Mouse (Mus musculus): ENCODE results near the gene Taf8. TPM values are rescaled to one million over a fixed set of nuclear protein-coding genes. Genes with fewer than 3 reads are reported as not detected.

The Taf8 gene
- polyA plus RNA-seq, 1 experiment from 2014 or later, result 21.5 TPM

DNA sequence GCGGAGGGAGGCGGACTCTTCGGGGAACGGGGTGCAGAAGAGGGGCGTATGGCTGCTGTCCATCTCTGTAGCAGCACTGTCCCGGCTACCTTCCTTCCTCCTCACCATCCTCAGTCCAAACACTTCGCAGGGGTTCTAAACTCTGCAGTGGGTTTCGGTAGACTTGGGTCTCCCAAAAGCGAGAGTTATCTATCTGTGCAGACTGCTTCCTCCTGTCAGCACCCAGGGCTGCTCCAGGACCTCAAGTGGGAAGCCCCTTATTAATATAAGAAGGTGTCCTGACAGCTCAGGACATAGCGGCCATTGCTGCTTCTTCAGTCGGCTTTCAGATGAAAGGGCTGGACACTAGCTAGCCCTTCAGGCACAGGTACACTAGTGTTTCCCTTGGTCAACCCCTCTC is 37.1 kb downstream of the Taf8 start:
- DNase-seq (ENCODE audit: low spot score), result no peak
- Histone ChIP-seq H3K9ac (ENCODE audit: low read length) (no peak overlapping the region), H3K4me3 (ENCODE audit: low read depth, low read length) (no peak overlapping the region), H3K27me3 (replicated peaks; ENCODE audit: control insufficient read depth, insufficient read depth, low read length) (peaks cover 17% of the 10 kb centered on the region), H3K4me2 (ENCODE audit: low read length) (no peak overlapping the region), H3K4me1 (replicated peaks; ENCODE audit: control insufficient read depth, insufficient read depth, low read length) (peaks cover 19% of the 10 kb centered on the region), H3K27ac (ENCODE audit: low read depth) (no peak overlapping the region), H3K9me3 (ENCODE audit: control insufficient read depth, low read length) (no peaks in the 10 kb centered on the region), H3K36me3 (ENCODE audit: control insufficient read depth, insufficient read depth, low read length) (no peaks in the 10 kb centered on the region)
- ATAC-seq (replicated peaks; ENCODE audit: low FRiP score, low TSS enrichment, low read depth), result no peak
- WGBS, result 72% methylated on average over 11 of the region's 11 CpGs

DNA sequence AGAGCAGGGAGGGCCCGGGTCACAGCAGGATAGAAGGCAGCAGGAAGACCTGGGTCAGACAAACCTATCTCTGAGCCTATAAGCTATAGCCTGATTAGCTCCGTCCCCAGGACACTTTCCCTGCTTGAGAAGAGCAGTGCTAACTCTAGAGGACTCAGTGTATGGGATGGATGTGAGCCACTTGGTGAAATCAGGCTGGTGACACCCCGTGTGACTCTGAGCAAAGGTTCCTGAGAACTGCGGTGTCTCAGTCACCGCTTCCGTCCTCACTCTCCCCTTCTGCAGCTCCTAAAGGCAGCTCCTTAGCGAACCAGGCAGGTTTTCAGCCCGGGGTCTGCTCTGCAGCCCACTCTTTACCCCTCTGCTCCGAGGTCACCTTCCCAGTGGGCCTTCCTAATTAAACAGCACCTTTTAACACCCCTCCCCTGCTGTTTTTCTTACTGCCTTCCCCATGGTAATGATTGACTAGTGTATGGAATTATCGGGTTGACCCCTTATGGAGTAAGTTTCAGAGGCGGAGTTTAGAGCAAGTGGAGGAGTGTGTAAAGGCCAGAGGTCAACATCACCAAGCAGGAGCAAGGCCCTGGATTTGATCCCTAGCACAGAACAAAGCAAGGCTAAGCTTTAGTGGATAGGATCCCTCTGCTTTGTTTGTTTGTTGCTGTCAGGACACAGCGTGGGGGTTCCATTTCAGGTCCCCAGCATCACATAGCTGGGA is 37.7 kb downstream of the Taf8 start:
- DNase-seq (ENCODE audit: low spot score) (no peak), ATAC-seq (replicated peaks; ENCODE audit: low FRiP score, low TSS enrichment, low read depth) (no peak)
- Histone ChIP-seq H3K9ac (ENCODE audit: low read length) (no peak overlapping the region), H3K27me3 (replicated peaks; ENCODE audit: control insufficient read depth, insufficient read depth, low read length) (peaks cover 17% of the 10 kb centered on the region), H3K4me3 (ENCODE audit: low read depth, low read length) (no peak overlapping the region), H3K4me2 (ENCODE audit: low read length) (no peak overlapping the region), H3K9me3 (ENCODE audit: control insufficient read depth, low read length) (no peaks in the 10 kb centered on the region), H3K4me1 (replicated peaks; ENCODE audit: control insufficient read depth, insufficient read depth, low read length) (peaks cover 18% of the 10 kb centered on the region), H3K36me3 (ENCODE audit: control insufficient read depth, insufficient read depth, low read length) (no peaks in the 10 kb centered on the region), H3K27ac (ENCODE audit: low read depth) (0 out of 2 replicates have a peak overlapping the region, but pooled peaks have one; percentile 9)
- WGBS, result 45% methylated on average over 12 of the region's 12 CpGs

DNA sequence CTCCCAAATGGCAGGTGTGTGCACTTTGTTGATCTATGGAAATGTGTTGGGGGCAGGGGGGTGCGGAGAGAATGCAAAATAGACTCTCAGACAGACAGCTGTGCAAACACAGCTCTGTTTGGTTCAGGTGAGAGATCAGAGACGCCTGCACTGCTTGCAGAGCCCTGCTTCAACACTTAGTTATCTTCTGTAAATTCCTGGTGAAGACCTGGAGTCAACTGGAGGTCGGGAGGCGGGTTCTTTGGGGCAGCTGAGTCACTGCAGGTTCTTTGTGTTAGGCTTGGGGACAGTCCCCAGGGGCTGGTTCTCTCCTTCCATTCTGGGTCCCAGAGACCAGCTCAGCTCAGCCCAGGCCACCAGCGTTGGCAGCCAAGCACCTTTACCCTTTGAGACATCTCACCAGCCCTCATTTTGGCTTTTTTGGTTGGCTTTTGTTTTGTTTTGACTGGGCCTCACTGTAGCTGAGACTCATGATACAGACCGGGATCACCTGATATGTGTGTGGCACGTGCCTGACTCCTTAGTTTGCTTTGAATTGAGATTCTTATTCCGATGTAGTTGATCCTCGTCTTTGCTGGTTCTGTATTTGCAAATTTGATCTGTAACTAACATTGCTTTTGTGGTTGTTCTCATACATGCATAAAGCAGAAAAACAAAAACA is 39.2 kb downstream of the Taf8 start:
- Histone ChIP-seq H3K27ac (ENCODE audit: low read depth) (0 out of 2 replicates have a peak overlapping the region, but pooled peaks have one; percentile 19), H3K4me1 (replicated peaks; ENCODE audit: control insufficient read depth, insufficient read depth, low read length) (peaks cover 12% of the 10 kb centered on the region), H3K9ac (ENCODE audit: low read length) (no peak overlapping the region), H3K9me3 (ENCODE audit: control insufficient read depth, low read length) (no peaks in the 10 kb centered on the region), H3K4me2 (ENCODE audit: low read length) (no peak overlapping the region), H3K27me3 (replicated peaks; ENCODE audit: control insufficient read depth, insufficient read depth, low read length) (peaks cover 7% of the 10 kb centered on the region), H3K36me3 (ENCODE audit: control insufficient read depth, insufficient read depth, low read length) (no peaks in the 10 kb centered on the region), H3K4me3 (ENCODE audit: low read depth, low read length) (no peak overlapping the region)
- DNase-seq (ENCODE audit: low spot score), result no peak
- peak; percentile 53 for ATAC-seq (replicated peaks; ENCODE audit: low FRiP score, low TSS enrichment, low read depth)
- 42% methylated on average over 9 of the region's 9 CpGs for WGBS

DNA sequence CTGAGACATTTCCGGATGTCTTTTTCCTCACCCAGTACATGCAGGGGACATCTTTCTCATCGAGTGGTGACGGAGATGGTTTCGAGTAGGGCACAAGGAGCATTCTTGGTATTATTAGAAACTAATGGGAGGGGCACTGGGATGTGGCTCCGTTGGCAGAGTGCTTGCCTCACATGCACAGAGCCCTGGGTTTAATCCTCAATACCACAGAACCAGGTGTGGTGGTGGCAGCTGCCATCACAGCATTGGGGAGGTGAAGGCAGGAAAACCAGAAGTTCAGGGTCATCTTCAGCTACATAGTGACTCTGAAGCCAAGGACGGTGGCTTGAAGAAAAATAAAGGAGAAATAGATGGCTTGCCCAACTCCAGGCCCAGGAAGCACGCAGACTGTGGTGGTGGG is 39.9 kb downstream of the Taf8 start:
- no peak overlapping the region for H3K27ac ChIP-seq (ENCODE audit: low read depth)
- ATAC-seq (replicated peaks; ENCODE audit: low FRiP score, low TSS enrichment, low read depth) (no peak), DNase-seq (ENCODE audit: low spot score) (no peak)
- no peak overlapping the region for H3K4me2 ChIP-seq (ENCODE audit: low read length)
- no peak overlapping the region for H3K9ac ChIP-seq (ENCODE audit: low read length)
- H3K36me3 ChIP-seq (ENCODE audit: control insufficient read depth, insufficient read depth, low read length), result no peaks in the 10 kb centered on the region
- H3K27me3 ChIP-seq (replicated peaks; ENCODE audit: control insufficient read depth, insufficient read depth, low read length), result peaks cover under 1% of the 10 kb centered on the region; the same call in 1 of the 2 replicates
- no peaks in the 10 kb centered on the region for H3K9me3 ChIP-seq (ENCODE audit: control insufficient read depth, low read length)
- H3K4me1 ChIP-seq (replicated peaks; ENCODE audit: control insufficient read depth, insufficient read depth, low read length), result 0 out of 2 replicates have a peak, but pooled peaks cover 11% of the 10 kb centered on the region
- H3K4me3 ChIP-seq (ENCODE audit: low read depth, low read length), result no peak overlapping the region
- 72% methylated on average over 7 of the region's 7 CpGs for WGBS

DNA sequence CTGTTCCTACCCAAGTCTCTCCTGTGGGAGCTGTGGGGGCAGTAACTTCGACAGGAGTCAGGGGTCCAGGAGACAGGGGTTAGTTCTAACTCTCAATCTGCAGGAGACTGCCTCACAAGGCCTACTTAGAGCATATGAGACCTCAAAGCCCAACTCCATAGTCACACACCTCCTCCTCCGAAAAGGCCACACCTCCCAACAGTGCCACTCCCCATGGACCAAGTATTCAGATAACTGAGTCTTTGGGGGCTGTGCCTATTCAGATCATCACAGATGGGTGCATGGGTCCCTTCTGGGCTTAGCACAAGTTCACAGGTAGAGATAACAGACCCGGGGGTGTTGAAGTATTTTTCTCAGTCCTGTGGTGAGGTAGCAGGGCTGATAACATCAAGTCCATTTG is 40.4 kb downstream of the Taf8 start:
- DNase-seq (ENCODE audit: low spot score) (no peak), ATAC-seq (replicated peaks; ENCODE audit: low FRiP score, low TSS enrichment, low read depth) (no peak)
- H3K4me3 ChIP-seq (ENCODE audit: low read depth, low read length), result no peak overlapping the region
- H3K9ac ChIP-seq (ENCODE audit: low read length), result no peak overlapping the region
- H3K36me3 ChIP-seq (ENCODE audit: control insufficient read depth, insufficient read depth, low read length), result no peaks in the 10 kb centered on the region
- H3K27ac ChIP-seq (ENCODE audit: low read depth), result no peak overlapping the region
- H3K4me1 ChIP-seq (replicated peaks; ENCODE audit: control insufficient read depth, insufficient read depth, low read length), result 0 out of 2 replicates have a peak, but pooled peaks cover 11% of the 10 kb centered on the region
- no peak overlapping the region for H3K4me2 ChIP-seq (ENCODE audit: low read length)
- no peaks in the 10 kb centered on the region for H3K27me3 ChIP-seq (replicated peaks; ENCODE audit: control insufficient read depth, insufficient read depth, low read length)
- H3K9me3 ChIP-seq (ENCODE audit: control insufficient read depth, low read length), result no peaks in the 10 kb centered on the region
- WGBS, result 62% methylated on average over 3 of the region's 3 CpGs

DNA sequence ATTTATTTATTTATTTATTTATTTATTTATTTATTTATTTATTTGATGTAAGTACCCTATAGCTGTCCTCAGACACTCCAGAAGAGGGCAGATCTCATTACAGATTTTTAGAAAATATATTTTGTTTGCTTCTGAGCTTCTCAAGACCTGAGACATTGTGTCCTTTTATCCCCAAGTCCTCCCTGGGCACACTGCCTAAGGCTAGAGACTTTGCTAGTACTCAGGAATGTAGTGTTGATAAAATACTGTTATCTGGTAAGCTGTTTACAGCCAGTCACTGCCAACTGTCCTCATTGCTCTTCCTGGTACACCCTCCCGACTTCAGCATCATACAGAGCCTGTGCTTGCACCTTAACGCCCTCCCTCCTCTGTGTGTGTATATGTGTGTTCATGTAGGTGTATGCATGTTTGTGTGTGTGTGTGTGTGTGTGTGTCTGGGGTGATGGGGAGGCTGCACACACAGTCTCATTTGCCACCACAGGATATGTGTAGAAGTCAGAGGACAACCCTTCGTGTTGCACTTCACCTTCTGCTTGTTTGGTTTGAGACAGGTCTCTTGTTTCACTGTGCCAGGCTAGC is 42.7 kb downstream of the Taf8 start:
- no peak for ATAC-seq (replicated peaks; ENCODE audit: low FRiP score, low TSS enrichment, low read depth)

DNA sequence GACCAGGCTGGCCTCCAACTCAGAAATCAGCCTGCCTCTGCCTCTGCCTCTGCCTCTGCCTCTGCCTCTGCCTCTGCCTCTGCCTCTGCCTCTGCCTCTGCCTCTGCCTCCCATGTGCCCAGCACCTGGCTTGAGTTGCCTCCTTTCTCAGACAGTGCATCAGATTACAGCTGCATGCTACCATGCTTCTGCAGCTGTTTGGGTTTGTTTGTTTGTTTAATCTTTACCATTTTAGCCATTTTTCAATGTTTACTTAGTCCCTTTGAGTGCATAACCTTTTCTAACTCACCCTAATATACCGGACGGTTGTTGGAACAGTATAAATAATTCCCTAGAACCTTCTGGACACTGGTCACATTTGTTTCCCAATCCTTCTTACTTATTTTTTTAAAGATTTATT is 43.2 kb downstream of the Taf8 start:
- Histone ChIP-seq H3K27ac (ENCODE audit: low read depth) (no peak overlapping the region), H3K4me1 (replicated peaks; ENCODE audit: control insufficient read depth, insufficient read depth, low read length) (peaks cover 4% of the 10 kb centered on the region; the same call in 1 of the 2 replicates), H3K4me3 (ENCODE audit: low read depth, low read length) (no peak overlapping the region), H3K36me3 (ENCODE audit: control insufficient read depth, insufficient read depth, low read length) (no peaks in the 10 kb centered on the region), H3K27me3 (replicated peaks; ENCODE audit: control insufficient read depth, insufficient read depth, low read length) (no peaks in the 10 kb centered on the region), H3K9me3 (ENCODE audit: control insufficient read depth, low read length) (no peaks in the 10 kb centered on the region), H3K9ac (ENCODE audit: low read length) (no peak overlapping the region), H3K4me2 (ENCODE audit: low read length) (no peak overlapping the region)
- no peak for ATAC-seq (replicated peaks; ENCODE audit: low FRiP score, low TSS enrichment, low read depth)
- 93% methylated on average over 2 of the region's 2 CpGs for WGBS
- no peak for DNase-seq (ENCODE audit: low spot score)

More for the DNA sequence above, 42.7 kb downstream of the Taf8 start:
- H3K27ac ChIP-seq (ENCODE audit: low read depth), result no peak overlapping the region
- H3K4me1 ChIP-seq (replicated peaks; ENCODE audit: control insufficient read depth, insufficient read depth, low read length), result peaks cover 4% of the 10 kb centered on the region; the same call in 1 of the 2 replicates
- no peaks in the 10 kb centered on the region for H3K9me3 ChIP-seq (ENCODE audit: control insufficient read depth, low read length)
- 52% methylated on average over 3 of the region's 3 CpGs for WGBS
- H3K4me2 ChIP-seq (ENCODE audit: low read length), result no peak overlapping the region
- no peaks in the 10 kb centered on the region for H3K27me3 ChIP-seq (replicated peaks; ENCODE audit: control insufficient read depth, insufficient read depth, low read length)
- no peak overlapping the region for H3K9ac ChIP-seq (ENCODE audit: low read length)
- DNase-seq (ENCODE audit: low spot score), result no peak
- H3K36me3 ChIP-seq (ENCODE audit: control insufficient read depth, insufficient read depth, low read length), result no peaks in the 10 kb centered on the region
- no peak overlapping the region for H3K4me3 ChIP-seq (ENCODE audit: low read depth, low read length)

DNA sequence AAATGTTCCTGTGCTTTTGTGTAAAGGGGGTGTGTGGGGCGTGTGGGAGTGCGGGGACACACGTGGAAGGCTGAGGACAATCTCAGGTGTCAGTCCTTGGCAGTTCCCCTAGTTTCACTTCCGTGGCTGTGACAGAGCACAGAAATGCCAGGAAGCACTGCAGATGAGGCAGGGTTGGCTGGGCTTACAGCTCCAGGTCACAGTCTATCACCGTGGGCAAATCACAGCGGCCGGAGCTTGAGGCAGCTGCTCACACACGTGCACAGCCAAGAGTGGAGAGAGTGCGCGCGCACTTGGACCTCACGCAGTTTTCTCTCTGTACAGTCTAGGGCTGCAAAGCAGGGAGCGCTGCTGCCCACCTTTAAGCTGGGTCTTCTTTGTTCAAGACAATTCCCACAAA is 43.8 kb downstream of the Taf8 start:
- H3K9me3 ChIP-seq (ENCODE audit: control insufficient read depth, low read length), result no peaks in the 10 kb centered on the region
- no peaks in the 10 kb centered on the region for H3K27me3 ChIP-seq (replicated peaks; ENCODE audit: control insufficient read depth, insufficient read depth, low read length)
- no peak overlapping the region for H3K9ac ChIP-seq (ENCODE audit: low read length)
- no peak for DNase-seq (ENCODE audit: low spot score)
- H3K4me2 ChIP-seq (ENCODE audit: low read length), result no peak overlapping the region
- H3K4me1 ChIP-seq (replicated peaks; ENCODE audit: control insufficient read depth, insufficient read depth, low read length), result peaks cover under 1% of the 10 kb centered on the region; the same call in 1 of the 2 replicates
- no peak overlapping the region for H3K27ac ChIP-seq (ENCODE audit: low read depth)
- 81% methylated on average over 13 of the region's 13 CpGs for WGBS
- no peak for ATAC-seq (replicated peaks; ENCODE audit: low FRiP score, low TSS enrichment, low read depth)
- H3K4me3 ChIP-seq (ENCODE audit: low read depth, low read length), result no peak overlapping the region
- H3K36me3 ChIP-seq (ENCODE audit: control insufficient read depth, insufficient read depth, low read length), result no peaks in the 10 kb centered on the region
